Mouse (Mus musculus): ENCODE results near the gene Mtss1l.

- TF ChIP-seq CTCF (IDR thresholded peaks at IDR 0.05; ENCODE audit: low read depth) (no peak), EP300 (IDR thresholded peaks at IDR 0.05; ENCODE audit: low read depth) (no peak)
Observed at GRCm38 (mm10) chr8:110764671-110765070, 43.4 kb downstream of the Mtss1l start.
